Mouse (Mus musculus) mature B cell (primary cell): Measurements from ENCODE around the gene Ror2.

ENCODE experiments used
- in situ Hi-C: fragments of 300-500 bp; cut with MboI; formaldehyde crosslinking; loops from 2 replicates; pipeline ENCODE4 v1.14.3; 2019

Ror2 gene

GRCm38 (mm10) chr13:53271595-53271994 is 14.3 kb downstream of the Ror2 start:
- in situ Hi-C loops, result no loop called here

DNA sequence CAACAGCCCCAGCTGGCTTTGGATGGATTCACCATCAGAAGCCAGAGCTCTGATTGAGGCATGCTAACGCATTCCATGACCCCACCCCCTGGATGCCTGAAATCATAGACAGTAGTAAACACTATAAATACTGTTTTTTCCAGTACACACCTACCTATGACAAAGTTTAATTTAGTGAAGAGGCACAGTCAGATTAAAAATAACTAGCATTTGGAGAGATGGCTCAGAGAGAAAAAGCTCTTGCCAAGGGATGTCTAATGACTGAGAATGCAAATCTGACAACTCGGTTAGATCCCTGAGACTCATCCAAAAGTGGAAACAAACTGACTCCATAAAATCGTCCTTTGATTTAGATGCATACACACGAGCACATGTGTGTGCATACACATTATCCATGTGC is 15.4 kb downstream of the Ror2 start:
- in situ Hi-C loops, result no loop called here

GRCm38 (mm10) chr13:53268541-53268940 is 17.4 kb downstream of the Ror2 start:
- in situ Hi-C loops, result no loop called here

DNA sequence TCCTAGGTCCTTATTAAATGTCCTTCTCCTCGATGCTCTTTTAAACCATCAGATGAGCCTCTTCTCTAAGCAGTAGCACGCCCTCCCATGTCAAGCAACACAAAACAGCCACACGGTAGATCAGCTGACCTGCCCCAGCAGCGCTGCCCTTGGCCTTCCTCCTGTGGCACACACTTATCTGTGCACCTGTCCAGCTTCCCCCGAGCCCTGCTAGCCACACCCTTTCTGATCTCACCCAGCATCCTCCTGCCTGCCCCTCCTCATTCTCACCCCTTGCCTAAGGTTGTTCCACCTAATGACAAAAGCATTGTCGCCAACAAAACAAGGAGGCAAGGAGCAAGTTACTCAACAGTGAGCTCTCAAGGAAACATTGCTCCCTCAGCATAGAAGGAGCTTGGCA is 18.1 kb downstream of the Ror2 start:
- in situ Hi-C loops, result no loop called here

GRCm38 (mm10) chr13:53267155-53267554 is 18.8 kb downstream of the Ror2 start:
- in situ Hi-C loops, result no loop called here

GRCm38 (mm10) chr13:53266543-53266951 is 19.4 kb downstream of the Ror2 start:
- in situ Hi-C loops, result no loop called here

DNA sequence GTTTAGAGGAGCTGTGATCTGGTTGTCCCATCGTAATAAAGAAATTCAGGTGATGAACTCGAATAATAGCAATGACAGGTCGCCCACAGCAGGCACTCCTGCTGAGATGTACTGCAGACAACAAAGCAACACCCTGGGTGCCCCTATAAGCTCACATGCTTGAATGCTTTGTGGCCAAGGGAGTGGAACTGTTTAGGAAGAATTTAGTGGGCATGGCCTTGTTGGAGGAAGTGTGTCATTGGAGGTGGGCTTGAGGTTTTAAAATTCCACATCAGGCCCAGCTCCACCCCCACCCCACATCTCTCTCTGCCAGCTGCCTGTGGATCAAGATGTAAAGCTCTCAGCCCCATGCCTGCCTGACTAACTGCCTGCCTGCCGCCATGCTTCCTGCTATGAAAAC is 21.0 kb downstream of the Ror2 start:
- in situ Hi-C loops, result no loop called here

DNA sequence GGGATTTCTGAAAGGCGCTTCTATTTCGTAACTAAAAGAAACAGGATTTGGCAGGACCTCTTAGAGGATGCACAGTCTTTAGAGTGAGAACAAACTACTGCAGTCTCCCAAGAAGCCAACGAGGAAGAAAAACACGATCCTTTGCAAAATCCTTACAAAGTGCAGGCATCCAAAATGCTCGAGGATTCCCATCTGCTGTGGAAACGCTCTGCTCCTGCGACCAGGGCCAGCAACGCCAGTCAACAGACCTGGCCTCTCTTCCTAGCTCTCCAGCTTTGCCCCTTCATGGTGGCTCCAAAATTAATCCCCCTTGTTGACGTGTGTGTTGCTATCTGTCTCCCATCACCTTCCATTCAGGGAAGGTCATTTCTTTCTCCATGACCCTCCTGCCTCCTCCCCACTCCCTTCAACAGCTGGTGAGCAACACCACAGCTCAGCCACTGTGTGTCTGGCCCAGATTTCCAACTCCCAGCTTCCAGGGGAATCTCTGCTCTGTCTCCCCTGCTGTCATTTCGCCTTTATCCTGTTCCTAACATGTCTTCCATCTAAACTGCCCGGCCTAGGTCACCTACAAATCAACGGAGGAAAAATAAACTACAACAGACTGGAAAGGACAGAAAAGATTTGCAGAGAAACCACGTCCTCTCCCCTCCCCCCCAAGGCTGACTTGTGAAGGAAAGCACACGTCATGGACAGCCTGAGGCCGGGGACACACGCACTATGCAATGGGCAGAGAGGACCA is 23.2 kb downstream of the Ror2 start:
- in situ Hi-C loops, result no loop called here

DNA sequence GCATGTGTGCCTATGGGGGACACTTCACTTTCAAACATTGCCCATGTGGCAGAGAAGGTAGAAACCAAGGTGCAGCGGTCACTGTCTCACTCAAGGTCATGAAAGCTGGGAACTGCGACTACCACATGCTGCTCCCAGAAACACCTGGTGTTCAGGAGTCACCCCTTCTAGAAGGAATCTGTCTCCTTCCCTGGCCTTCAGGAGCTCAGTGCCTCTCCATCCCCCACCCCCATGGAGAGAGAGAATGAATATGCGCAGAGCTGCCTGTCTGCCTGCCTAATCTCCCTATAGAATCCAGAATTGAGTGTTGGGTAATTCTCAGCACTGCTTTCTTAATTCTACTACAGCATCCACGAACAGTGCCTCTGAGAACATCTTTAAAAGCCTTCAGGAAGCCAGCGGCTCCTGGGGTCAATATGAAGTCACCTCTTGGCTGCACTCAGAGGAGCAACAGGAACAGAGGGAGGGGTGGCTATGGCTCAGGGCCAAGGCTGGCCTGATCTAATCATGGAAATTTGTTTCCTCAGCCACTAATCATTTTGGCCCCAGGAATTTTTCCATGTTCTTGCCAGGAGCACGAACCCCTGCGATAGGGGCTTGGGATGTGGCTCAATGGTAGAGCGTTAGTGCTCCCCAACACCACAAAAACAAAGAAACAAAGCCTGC is 24.7 kb downstream of the Ror2 start:
- in situ Hi-C loops, result no loop called here

GRCm38 (mm10) chr13:53258943-53259342 is 27.0 kb downstream of the Ror2 start:
- in situ Hi-C loops, result no loop called here

DNA sequence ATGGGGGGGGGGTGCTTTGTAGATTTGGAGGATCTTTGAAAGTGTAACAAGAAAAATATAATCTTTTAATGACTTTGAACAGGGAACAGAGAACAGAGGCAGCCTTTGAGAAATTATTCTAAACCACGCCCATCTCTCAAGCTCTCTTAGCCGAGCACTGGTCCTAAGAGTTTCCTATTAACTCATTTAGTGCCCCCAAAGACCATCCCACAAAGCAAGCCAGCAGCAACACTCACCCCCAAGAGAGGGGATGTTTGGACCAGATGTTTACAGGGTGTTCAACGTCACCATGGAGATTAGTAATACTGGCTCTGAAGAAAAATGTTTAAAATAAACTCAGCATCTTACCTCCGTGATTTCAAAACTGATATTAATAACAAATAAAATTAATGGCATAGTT is 27.4 kb downstream of the Ror2 start:
- in situ Hi-C loops, result no loop called here

- in situ Hi-C loops, result no loop called here
Measured at GRCm38 (mm10) chr13:53253255-53253654, 32.7 kb downstream of the Ror2 start.

DNA sequence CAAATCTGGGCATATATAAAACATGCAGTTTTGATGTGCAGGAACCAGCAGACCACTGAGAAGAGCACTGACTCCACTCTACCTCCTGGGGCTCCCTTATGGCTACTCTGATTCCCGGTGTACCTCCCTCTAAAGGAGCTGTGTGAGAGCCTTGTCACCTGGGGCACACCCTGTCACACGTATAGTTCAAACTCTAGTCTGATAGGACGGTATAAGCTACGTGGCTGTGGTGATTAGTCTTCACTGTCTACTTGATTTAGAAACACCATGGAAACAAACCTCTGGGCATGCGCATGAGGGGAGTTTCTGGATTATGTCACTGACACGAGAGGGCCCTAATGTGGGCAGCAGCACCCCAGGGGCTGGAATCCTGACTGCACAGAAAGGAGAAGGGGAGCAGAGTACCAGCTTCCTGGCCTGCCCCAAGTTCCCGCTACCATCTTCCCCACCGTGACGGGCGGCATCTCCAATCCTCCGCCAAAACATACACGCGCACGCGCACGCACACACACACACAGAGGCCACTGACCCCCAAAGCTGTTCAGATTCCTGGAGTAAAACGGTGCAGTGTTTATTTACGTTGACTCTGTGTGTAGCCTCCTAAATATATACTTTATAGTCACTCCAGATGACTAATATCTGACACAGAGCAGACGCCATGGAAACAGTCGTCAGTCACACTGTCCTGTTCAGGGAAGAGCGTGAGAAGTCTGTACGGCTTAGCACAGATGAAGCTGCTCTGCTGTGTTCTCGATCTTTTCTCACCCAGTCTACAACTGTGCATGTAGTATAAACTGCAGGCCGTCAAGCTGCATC is 37.1 kb downstream of the Ror2 start:
- in situ Hi-C loops, result no loop called here

DNA sequence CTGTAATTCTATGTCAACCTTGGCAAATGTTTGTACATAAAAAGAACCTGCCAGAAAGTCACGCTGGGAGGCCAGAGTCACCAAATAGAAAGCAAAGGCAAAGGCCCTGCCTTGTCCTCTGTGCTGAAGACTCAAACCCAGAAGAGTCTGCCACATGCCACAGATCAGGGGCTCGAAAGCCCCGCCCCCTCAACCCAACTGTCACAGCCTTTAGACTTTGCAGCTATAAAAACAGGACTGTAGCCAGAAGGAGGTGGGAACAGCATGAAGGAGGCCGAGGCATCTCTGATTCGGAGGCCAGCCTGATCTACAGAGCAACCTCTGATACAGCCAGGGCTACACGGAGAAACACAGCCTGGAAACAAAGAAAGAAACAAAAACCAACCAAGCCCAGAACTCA is 37.8 kb downstream of the Ror2 start:
- in situ Hi-C loops, result no loop called here

GRCm38 (mm10) chr13:53247175-53247574 is 38.7 kb downstream of the Ror2 start:
- in situ Hi-C loops, result no loop called here

GRCm38 (mm10) chr13:53244151-53244550 is 41.8 kb downstream of the Ror2 start:
- in situ Hi-C loops, result no loop called here

DNA sequence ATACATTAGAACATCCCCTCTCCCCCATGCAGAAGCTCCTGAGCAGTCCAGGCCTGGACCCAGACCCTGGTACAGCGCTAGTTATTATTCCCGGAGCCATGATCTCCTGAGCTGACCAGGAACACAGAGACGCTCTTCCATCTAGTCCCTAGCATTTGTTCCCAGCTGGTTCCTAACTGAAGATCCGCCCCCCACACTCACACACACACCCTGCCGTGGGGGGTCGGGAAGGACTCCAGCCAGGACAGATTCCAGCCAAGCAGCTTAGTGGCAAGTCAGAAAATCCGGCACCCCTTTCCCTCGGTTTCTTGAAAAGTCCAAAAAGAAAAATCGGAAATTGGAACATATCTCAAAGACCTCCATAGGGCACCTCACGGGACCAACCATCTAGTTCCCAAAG is 48.5 kb downstream of the Ror2 start:
- in situ Hi-C loops, result no loop called here

DNA sequence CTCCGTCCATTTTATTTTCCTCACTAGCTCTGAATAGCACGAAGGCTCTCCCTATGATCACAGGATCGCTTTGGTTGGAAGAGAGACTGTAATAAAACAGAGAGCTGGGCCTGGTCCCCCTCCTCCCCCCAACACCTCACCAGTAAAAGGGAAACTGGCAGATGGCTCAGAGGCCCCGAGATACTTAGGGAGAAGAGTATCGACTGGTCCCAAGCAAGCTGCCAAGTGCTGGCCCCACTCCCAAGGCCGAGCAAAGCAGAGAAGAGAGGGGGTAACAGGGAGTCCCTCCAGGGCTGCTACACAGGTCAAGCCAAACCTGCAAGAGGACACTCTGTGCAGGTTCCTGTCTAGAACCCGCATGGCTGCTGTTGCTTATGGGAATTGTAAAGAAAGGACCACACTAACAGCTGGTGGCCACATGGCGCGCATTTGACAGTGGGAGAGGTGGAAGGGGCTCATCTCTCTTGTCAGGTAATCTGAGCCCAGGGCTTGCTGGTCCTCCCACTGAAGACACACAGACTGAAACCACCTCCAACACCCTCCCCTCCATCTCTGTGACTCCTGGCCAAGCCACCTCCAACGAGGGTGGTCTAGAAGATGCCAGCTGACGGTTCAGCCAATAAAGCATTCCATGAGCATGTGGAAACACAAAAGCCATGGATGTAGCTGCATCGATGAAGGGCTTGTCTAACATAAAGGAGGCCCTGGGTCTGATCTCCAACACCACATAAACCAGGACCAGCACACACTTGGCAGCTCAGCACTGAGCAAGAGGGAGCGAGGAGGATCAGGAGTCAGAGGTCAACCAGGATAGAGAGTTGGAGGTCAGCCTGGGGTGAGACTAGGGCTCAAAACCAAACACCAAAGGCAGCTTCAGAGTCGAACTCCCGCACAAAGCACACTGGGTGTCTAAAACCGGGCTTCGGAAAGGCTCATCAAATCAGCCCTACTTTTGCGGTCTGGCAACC is 49.2 kb downstream of the Ror2 start:
- in situ Hi-C loops, result no loop called here

GRCm38 (mm10) chr13:53235953-53236352 is 50.0 kb downstream of the Ror2 start:
- in situ Hi-C loops, result no loop called here

DNA sequence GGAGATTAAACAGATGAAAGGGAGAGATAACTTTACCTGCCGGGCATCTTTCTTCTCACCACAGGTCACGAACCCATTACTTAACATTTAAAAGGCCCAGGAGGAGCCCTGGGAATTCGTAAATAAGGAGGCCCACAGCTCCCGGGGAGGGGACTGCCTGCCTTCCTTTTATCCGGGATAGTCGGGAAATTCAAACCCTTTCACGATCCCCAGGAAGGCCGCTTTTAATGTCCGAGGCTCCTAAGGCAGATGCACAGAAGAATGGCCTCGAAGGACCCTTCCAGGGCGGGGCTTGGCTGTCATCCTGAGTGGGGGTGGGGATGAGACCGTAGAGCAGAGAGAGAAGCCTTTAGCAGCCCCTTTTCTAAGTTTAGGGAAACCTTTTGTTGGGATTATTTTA is 51.1 kb downstream of the Ror2 start:
- in situ Hi-C loops, result no loop called here
